Mouse (Mus musculus): ENCODE results near the gene Syt12.

DNA sequence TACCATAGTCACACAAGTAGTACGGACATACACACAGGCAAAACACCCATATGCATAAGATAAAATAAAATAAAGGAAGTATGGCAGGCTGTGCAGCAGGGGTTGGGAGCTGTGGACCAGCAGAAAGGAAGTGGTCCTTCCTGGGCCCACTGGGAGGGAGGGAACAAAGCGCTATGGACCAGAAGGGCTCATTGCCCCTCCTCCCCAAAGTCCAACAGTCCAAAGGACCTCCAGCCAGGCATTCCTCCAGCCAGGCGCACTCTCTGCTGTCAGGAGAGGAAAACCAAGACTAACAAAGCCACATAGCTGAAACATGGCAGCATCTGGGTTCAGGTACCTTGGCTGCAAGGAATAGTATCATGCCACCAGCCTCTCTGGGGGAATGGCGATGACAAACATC is 12.6 kb downstream of the Syt12 start:
- no peak for TF ChIP-seq POLR2A (IDR thresholded peaks at IDR 0.05; ENCODE audit: control insufficient read depth in 1 of 2, insufficient read depth in 1 of 2, low read depth in 1 of 2, low read length in 2 of 2, poor library complexity in 1 of 2)
- no peak for TF ChIP-seq CHD1 (IDR thresholded peaks at IDR 0.05; ENCODE audit: low read depth, low read length)
- no peak for TF ChIP-seq CTCF (IDR thresholded peaks at IDR 0.05 in 2 of 3, conservative IDR thresholded peaks at IDR 0.05 in 1 of 3; ENCODE audit: control insufficient read depth in 1 of 3, insufficient read depth in 1 of 3, low read depth in 2 of 3, low read length in 3 of 3, poor library complexity in 1 of 3, severe bottlenecking in 1 of 3)
- TF ChIP-seq TCF12 (IDR thresholded peaks at IDR 0.05; ENCODE audit: low read depth, low read length) = no peak
- no peak for TF ChIP-seq HCFC1 (IDR thresholded peaks at IDR 0.05; ENCODE audit: low read depth, low read length)
- TF ChIP-seq E2F4 (IDR thresholded peaks at IDR 0.05; ENCODE audit: borderline replicate concordance, low read depth, low read length) = no peak
